Mouse (Mus musculus) bone marrow macrophage, adult 2 months (primary cell): ENCODE results near the gene Ipmk. TPM values are rescaled to one million over a fixed set of nuclear protein-coding genes. Genes with fewer than 3 reads are reported as not detected.
A peak's percentile ranks its signal among the peaks of the same experiment; 100 is the strongest.

Experiments
- H3K27ac ChIP-seq: 2 replicates; pipeline ENCODE4 v1.5.1; 2012; ENCODE audit warnings: low read depth, low read length; ENCODE audit not compliant: insufficient read depth
- H3K4me1 ChIP-seq: 2 replicates; pipeline ENCODE4 v1.6.1; 2012; ENCODE audit warnings: low read length; ENCODE audit not compliant: control insufficient read depth, insufficient read depth
- H3K4me3 ChIP-seq: 2 replicates; pipeline ENCODE4 v1.5.1; 2012; ENCODE audit warnings: mild to moderate bottlenecking, low read length, moderate library complexity; ENCODE audit not compliant: insufficient read depth
- CTCF ChIP-seq: IDR thresholded peaks from 2 replicates; pipeline ENCODE4 v1.5.1; 2012; ENCODE audit warnings: low read depth, mild to moderate bottlenecking, low read length, moderate library complexity
- POLR2A ChIP-seq: IDR thresholded peaks from 2 replicates; pipeline ENCODE4 v1.6.1; 2012; ENCODE audit warnings: mild to moderate bottlenecking, low read depth, low read length, borderline replicate concordance
- polyA plus RNA-seq: library from polyadenylated mRNA; stranded (reverse); fragments of >200 nt; gene quantifications from 2 replicates; pipeline ENCODE4 v1.2.4, GENCODE M21; 2012; ENCODE audit not compliant: missing spikeins, insufficient read depth, insufficient read length

Ipmk gene
- polyA plus RNA-seq, 1 experiment = 19.0 TPM

- H3K4me1 ChIP-seq = no peaks in the 10 kb centered on the region
- H3K4me3 ChIP-seq = no peak overlapping the region
- TF ChIP-seq CTCF (no peak), POLR2A (no peak)
- no peak overlapping the region for H3K27ac ChIP-seq
These were observed 21.4 kb upstream of the Ipmk start for GRCm38 (mm10) chr10:71326123-71326522.

- Histone ChIP-seq H3K4me1 (no peaks in the 10 kb centered on the region), H3K4me3 (no peak overlapping the region), H3K27ac (no peak overlapping the region)
- no peak for TF ChIP-seq POLR2A
- peak; percentile 70 for TF ChIP-seq CTCF
These were observed 20.8 kb upstream of the Ipmk start for GRCm38 (mm10) chr10:71326789-71327188.

GRCm38 (mm10) chr10:71327386-71327785, 20.2 kb upstream of the Ipmk start:
- H3K27ac ChIP-seq = no peak overlapping the region
- H3K4me3 ChIP-seq = no peak overlapping the region
- no peaks in the 10 kb centered on the region for H3K4me1 ChIP-seq
- no peak for TF ChIP-seq CTCF
- no peak for TF ChIP-seq POLR2A

GRCm38 (mm10) chr10:71328382-71328781, 19.2 kb upstream of the Ipmk start:
- TF ChIP-seq POLR2A = no peak
- no peak for TF ChIP-seq CTCF
- H3K27ac ChIP-seq = no peak overlapping the region
- no peak overlapping the region for H3K4me3 ChIP-seq
- H3K4me1 ChIP-seq = no peaks in the 10 kb centered on the region

- Histone ChIP-seq H3K4me1 (no peaks in the 10 kb centered on the region), H3K4me3 (no peak overlapping the region), H3K27ac (no peak overlapping the region)
- TF ChIP-seq POLR2A (no peak), CTCF (no peak)
These were observed 18.7 kb upstream of the Ipmk start for GRCm38 (mm10) chr10:71328870-71329269.

- Histone ChIP-seq H3K4me3 (no peak overlapping the region), H3K27ac (no peak overlapping the region), H3K4me1 (no peaks in the 10 kb centered on the region)
- no peak for TF ChIP-seq CTCF
- no peak for TF ChIP-seq POLR2A
These were observed 18.3 kb upstream of the Ipmk start for GRCm38 (mm10) chr10:71329295-71329694.

- TF ChIP-seq CTCF (no peak), POLR2A (no peak)
- no peak overlapping the region for H3K27ac ChIP-seq
- no peak overlapping the region for H3K4me3 ChIP-seq
- H3K4me1 ChIP-seq = no peaks in the 10 kb centered on the region
These were observed 17.5 kb upstream of the Ipmk start for GRCm38 (mm10) chr10:71330070-71330469.

- H3K4me3 ChIP-seq = no peak overlapping the region
- no peak overlapping the region for H3K27ac ChIP-seq
- no peaks in the 10 kb centered on the region for H3K4me1 ChIP-seq
- TF ChIP-seq POLR2A (no peak), CTCF (no peak)
These were observed 15.7 kb upstream of the Ipmk start for GRCm38 (mm10) chr10:71331908-71332307.

GRCm38 (mm10) chr10:71332376-71332775, 15.2 kb upstream of the Ipmk start:
- Histone ChIP-seq H3K4me1 (no peaks in the 10 kb centered on the region), H3K4me3 (no peak overlapping the region), H3K27ac (no peak overlapping the region)
- TF ChIP-seq CTCF (no peak), POLR2A (no peak)

- H3K4me3 ChIP-seq = no peak overlapping the region
- TF ChIP-seq POLR2A (no peak), CTCF (no peak)
- no peaks in the 10 kb centered on the region for H3K4me1 ChIP-seq
- H3K27ac ChIP-seq = no peak overlapping the region
These were observed 14.7 kb upstream of the Ipmk start for GRCm38 (mm10) chr10:71332859-71333258.

GRCm38 (mm10) chr10:71337733-71338132, 9.8 kb upstream of the Ipmk start:
- TF ChIP-seq POLR2A (no peak), CTCF (no peak)
- Histone ChIP-seq H3K4me3 (no peak overlapping the region), H3K27ac (no peak overlapping the region), H3K4me1 (peaks cover 7% of the 10 kb centered on the region; the same call in 1 of the 2 replicates)
